Mouse (Mus musculus): ENCODE measurements at regions not wholly inside any gene's neighbourhood (a gene's known extent, or its start where the extent isn't known, plus 50 kb on each side); places are given as distances from the start of the nearest gene placed in this dataset.

- TF ChIP-seq CTCF (IDR thresholded peaks at IDR 0.05; ENCODE audit: low read depth) (no peak), EP300 (IDR thresholded peaks at IDR 0.05; ENCODE audit: low read depth) (no peak)
These were observed 389.3 kb downstream of the Cdk5rap2 start for GRCm38 (mm10) chr4:70020905-70021470.

Measured in liver, embryonic 14.5 days (tissue).